Mouse (Mus musculus) retina, embryonic 14.5 days (tissue): ENCODE results near the gene Tnfrsf18.
A peak's percentile ranks its signal among the peaks of the same experiment; 100 is the strongest.

ENCODE experiments used
- DNase-seq: peaks from one replicate; pipeline ENCODE4 v3.0.0-alpha.2; 2015; ENCODE audit warnings: low spot score

Gene Tnfrsf18

GRCm38 (mm10) chr4:156077499-156078301, 51.7 kb downstream of the Tnfrsf18 start:
- DNase-seq = peak; percentile 57
